Comparison of ENCODE assay signal across 9 mouse cellular contexts in the genomic region with DNA sequence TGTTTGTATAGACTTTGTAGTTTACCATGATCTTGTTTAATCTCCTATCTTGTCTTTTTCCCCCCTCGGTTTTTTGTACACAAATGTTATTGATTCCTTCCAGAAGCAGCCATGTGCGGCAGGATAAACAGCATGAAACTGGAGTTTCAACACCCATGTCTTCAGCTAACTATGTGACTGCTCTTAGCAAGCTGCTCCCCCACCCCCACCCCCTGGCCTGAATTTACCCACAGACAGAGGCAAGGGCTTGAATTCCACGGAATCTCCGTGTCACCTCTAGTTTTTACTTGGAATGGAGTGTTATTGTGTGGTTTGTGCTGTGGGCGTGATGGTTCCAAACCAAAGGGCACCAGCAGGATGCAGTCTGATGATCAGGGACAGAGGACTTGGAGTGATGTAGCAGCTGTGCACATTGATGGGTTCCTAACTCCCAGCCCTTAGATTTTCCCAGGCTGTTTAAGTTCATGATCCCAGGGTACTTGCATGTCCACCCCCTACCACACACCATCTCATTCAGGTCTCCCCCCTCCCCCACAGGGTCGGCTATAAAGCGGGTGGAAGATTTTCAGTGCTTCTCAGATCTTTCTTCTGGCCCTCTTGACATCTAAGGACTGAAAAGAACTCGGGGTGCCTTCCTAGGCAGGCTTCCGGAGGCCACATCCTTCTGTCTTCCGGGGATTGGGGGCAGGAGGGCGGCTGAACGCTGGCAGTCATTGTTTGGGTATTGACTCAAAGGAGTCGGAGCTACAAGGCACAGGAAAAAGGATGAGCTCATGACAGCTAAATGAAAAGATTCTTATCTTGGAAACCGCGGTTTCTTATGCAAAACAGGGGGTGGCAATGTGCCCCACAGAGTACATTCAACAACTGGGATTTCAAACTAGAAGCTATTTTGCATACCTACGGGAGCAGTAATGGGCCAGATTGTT.
DNase-seq lines count a peak whose midpoint lies in the region; ATAC-seq and TF ChIP-seq lines count a peak whose summit lies in the region.
"Had no signal": no experiment of that assay in that cellular context is flagged by ENCODE, and none has a peak within 500 bp of the region (broad histone marks: within the 10 kb centered on the region; RNA-seq: fewer than 3 reads in every experiment).

No protein-coding gene starts in this region.

- no peak for ATAC-seq in heart, embryonic 15.5 days (replicated peaks; ENCODE audit: insufficient number of reproducible peaks, insufficient read depth, low FRiP score, low read depth)
- ATAC-seq in activated CD4-positive, CD25-positive, alpha-beta regulatory T cell, adult 4 months, result peak; percentile 95
- peak; percentile 73 for ATAC-seq in hindbrain, embryonic 13.5 days (ENCODE audit: low FRiP score)
- ATAC-seq in liver, postnatal 0 days, result 0 out of 2 replicates have a peak, but pooled peaks have one; percentile 27

- no peak for DNase-seq in heart, embryonic 10.5 days (ENCODE audit: low spot score)
- DNase-seq in liver, postnatal 0 days, result no peak
- peak; percentile 18 for DNase-seq in retina, embryonic 14.5 days (ENCODE audit: low spot score)
- no peak for DNase-seq in c-Kit-positive CD71-positive TER-119-positive erythroid progenitor cells, embryonic 14.5 days (ENCODE audit: low spot score)
- no peak for DNase-seq in frontal cortex, postnatal 14 days (ENCODE audit: low spot score in 2 of 2)

- no peaks in the 10 kb centered on the region for H3K27me3 ChIP-seq in heart, embryonic 15.5 days
- no peaks in the 10 kb centered on the region for H3K27me3 ChIP-seq in heart, embryonic 10.5 days (ENCODE audit: insufficient read depth, poor library complexity, severe bottlenecking)
- no peaks in the 10 kb centered on the region for H3K27me3 ChIP-seq in hindbrain, embryonic 13.5 days
- no peaks in the 10 kb centered on the region for H3K27me3 ChIP-seq in liver, postnatal 0 days (ENCODE audit: insufficient read depth, low read length)
- H3K27me3 ChIP-seq: limb, embryonic 15.5 days had no signal

- TF ChIP-seq CTCF in liver, postnatal 0 days (IDR thresholded peaks at IDR 0.05; ENCODE audit: low read depth), result no peak

- H3K9ac ChIP-seq in heart, embryonic 15.5 days, result no peak overlapping the region
- H3K9ac ChIP-seq in hindbrain, embryonic 13.5 days, result no peak overlapping the region
- H3K9ac ChIP-seq in liver, postnatal 0 days (replicated peaks), result no peak overlapping the region
- H3K9ac ChIP-seq: limb, embryonic 15.5 days had no signal

- no peaks in the 10 kb centered on the region for H3K9me3 ChIP-seq in heart, embryonic 15.5 days (replicated peaks)
- H3K9me3 ChIP-seq in heart, embryonic 10.5 days, result no peaks in the 10 kb centered on the region
- no peaks in the 10 kb centered on the region for H3K9me3 ChIP-seq in hindbrain, embryonic 13.5 days
- no peaks in the 10 kb centered on the region for H3K9me3 ChIP-seq in liver, postnatal 0 days (ENCODE audit: low read length)
- H3K9me3 ChIP-seq: limb, embryonic 15.5 days had no signal

- H3K4me3 ChIP-seq in heart, embryonic 15.5 days, result no peak overlapping the region
- no peak overlapping the region for H3K4me3 ChIP-seq in heart, embryonic 10.5 days
- H3K4me3 ChIP-seq in hindbrain, embryonic 13.5 days, result no peak overlapping the region
- H3K4me3 ChIP-seq in liver, postnatal 0 days (ENCODE audit: low read depth, low read length), result no peak overlapping the region
- H3K4me3 ChIP-seq: limb, embryonic 15.5 days had no signal

- no peaks in the 10 kb centered on the region for H3K36me3 ChIP-seq in heart, embryonic 15.5 days
- no peaks in the 10 kb centered on the region for H3K36me3 ChIP-seq in heart, embryonic 10.5 days
- no peaks in the 10 kb centered on the region for H3K36me3 ChIP-seq in hindbrain, embryonic 13.5 days
- H3K36me3 ChIP-seq in liver, postnatal 0 days (replicated peaks; ENCODE audit: insufficient read depth, low read length), result no peaks in the 10 kb centered on the region
- H3K36me3 ChIP-seq: limb, embryonic 15.5 days had no signal

- H3K4me2 ChIP-seq in heart, embryonic 15.5 days, result peak overlapping the region; percentile 15; the same call in 1 of the 2 replicates
- peak overlapping the region; percentile 36 for H3K4me2 ChIP-seq in hindbrain, embryonic 13.5 days
- H3K4me2 ChIP-seq in liver, postnatal 0 days (ENCODE audit: low read depth, low read length), result peak overlapping the region; percentile 48
- H3K4me2 ChIP-seq: limb, embryonic 15.5 days had no signal

- WGBS in heart, embryonic 15.5 days, result 26% methylated on average over 16 of the region's 16 CpGs
- 24% methylated on average over 16 of the region's 16 CpGs for WGBS in heart, embryonic 10.5 days
- 20% methylated on average over 16 of the region's 16 CpGs for WGBS in hindbrain, embryonic 13.5 days
- 15% methylated on average over 16 of the region's 16 CpGs for WGBS in liver, postnatal 0 days (ENCODE audit: insufficient replicate concordance)

- no peaks in the 10 kb centered on the region for H3K4me1 ChIP-seq in heart, embryonic 15.5 days (replicated peaks)
- H3K4me1 ChIP-seq in heart, embryonic 10.5 days, result no peaks in the 10 kb centered on the region
- H3K4me1 ChIP-seq in hindbrain, embryonic 13.5 days (replicated peaks), result peaks cover 11% of the 10 kb centered on the region
- H3K4me1 ChIP-seq in liver, postnatal 0 days (ENCODE audit: insufficient read depth), result peaks cover 3% of the 10 kb centered on the region
- H3K4me1 ChIP-seq: limb, embryonic 15.5 days had no signal

- no peak overlapping the region for H3K27ac ChIP-seq in heart, embryonic 15.5 days
- H3K27ac ChIP-seq in heart, embryonic 10.5 days, result no peak overlapping the region
- peak overlapping the region; percentile 74 for H3K27ac ChIP-seq in hindbrain, embryonic 13.5 days
- no peak overlapping the region for H3K27ac ChIP-seq in liver, postnatal 0 days (ENCODE audit: low read depth)
- H3K27ac ChIP-seq: limb, embryonic 15.5 days had no signal

- no peak for TF ChIP-seq EP300 in liver, postnatal 0 days (IDR thresholded peaks at IDR 0.05; ENCODE audit: low read depth)
